Mouse (Mus musculus) liver (tissue): Measurements from ENCODE around the gene Prr11.
"Not testable (repeated sequence)": the region's sequence is repeated elsewhere in the genome, so short reads cannot be mapped to it uniquely, and the experiment has no call there.

ENCODE experiments used
- DNase-seq: peaks from one replicate; pipeline ENCODE4 v3.0.0-alpha.2; 2020; ENCODE audit warnings: mixed read lengths

The Prr11 gene

GRCm38 (mm10) chr11:87108409-87108754, at the start of gene Prr11:
Gene Prr11 (minus strand): TSS chr11:87108708.
- DNase-seq, result no peak

DNA sequence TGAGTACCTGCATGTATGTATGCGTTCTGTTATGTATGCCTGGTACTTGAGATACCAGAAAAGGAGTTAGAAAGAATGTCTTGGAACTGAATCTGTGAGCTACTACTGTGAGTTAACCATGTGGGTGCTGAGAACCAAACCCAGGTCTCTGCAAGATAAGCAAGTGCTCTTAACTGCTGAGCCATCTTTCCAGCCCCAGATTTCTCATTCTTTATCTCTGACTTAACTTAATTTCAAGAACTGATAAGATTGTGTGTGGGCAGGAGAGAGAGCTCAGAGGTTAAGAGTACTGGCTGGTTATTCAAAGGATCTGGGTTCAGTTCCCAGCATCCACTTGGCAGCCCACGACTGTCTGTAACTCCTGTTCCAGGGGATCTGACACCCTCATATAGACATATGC, 49.5 kb upstream of the Prr11 start:
- DNase-seq, result no peak

- no peak for DNase-seq
These were observed 27.7 kb upstream of the Prr11 start for GRCm38 (mm10) chr11:87136233-87136632.

DNA sequence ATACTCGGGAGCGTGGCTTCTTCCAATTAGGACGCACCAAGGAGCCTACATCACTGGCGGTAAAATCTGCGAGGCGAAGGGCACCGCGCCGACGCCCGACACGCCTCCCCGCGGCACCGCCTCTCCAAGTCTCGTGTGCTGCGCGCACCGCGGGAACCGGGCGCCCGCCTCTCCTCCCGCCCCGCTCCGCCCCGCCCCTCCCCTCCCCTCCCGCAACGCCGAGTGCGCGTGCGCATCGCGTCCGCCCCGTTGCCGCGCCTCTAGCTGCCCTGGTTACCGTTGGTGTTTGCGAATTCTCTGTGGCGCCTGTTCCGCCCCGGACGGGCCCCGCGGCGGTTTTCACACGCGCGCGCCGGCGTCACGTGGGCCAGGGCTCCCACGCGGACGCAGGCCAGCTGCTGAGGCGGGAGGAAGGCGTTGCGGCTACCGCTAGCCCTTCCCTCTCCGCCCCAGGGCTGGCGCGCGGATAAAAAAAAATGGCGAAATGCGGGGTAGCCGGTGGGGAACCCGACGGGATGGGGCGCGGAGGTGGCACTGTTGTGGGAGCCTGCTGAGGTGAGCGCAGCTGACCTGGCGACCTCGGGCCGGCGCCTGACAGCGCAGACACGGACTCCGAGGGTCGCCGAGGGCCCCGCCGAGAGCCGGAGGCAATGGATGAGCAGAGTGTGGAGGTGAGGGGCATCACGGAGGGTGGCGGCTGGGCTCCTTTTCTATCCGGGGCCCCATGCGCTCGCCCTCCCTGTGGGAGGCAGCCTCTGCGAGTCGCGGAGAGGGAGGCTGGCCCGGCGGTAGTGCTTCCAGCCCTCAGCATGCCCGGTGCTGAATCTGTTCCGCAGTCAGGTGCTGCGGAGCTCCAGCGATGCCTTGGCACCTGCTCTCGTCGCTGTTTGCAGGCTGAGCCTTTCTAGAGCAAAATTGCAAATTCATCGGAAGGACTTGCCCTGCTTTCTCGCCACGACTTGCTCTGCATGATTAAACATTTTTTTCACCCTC, 18.6 kb upstream of the Prr11 start, which contains the start of gene Trim37:
TSS of gene Trim37 (plus strand) at position 254 of the 993 bp plus-strand sequence.
- peak; percentile 95 for DNase-seq

GRCm38 (mm10) chr11:87126281-87126823, 17.8 kb upstream of the Prr11 start:
- no peak for DNase-seq

DNA sequence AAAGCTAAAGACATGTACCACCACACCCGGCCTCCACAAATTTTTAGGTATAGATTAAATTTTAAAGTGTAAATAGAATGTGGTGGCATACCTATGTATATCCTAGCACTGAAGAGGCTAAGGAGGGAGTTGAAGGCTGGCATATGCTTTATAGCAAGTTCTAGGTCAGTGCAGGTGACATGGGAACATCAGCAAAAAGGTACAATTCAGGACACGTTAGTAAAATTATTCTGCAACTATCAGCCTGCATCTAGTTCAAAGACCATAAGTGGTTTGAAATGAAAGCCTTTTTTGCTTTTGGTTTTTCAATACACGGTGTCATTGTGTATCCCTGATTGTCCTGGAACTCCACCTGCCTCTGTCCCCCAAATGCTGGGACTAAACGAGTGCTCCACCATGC, 17.1 kb upstream of the Prr11 start:
- no peak for DNase-seq

DNA sequence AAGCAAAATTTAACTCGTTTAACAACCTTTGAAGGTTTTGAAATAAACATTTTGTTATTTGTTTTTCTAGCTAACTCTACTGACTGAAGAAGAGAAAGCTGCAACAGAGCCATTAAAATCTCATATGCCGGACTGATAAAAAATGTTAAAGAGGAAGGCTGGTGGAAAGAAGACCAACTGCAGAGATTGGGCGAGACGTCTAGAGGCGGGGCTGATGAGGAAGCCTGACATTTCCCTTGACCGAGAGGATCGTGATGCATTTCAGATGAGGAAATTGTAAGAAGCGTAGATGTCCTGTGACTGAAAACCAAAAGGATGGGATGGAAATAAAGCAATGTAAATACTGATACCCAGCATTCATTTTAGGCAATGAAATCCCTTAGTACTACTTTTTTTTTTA, 13.4 kb upstream of the Prr11 start:
- DNase-seq, result no peak

GRCm38 (mm10) chr11:87110172-87110909, 1.8 kb upstream of the Prr11 start:
- DNase-seq, result no peak

GRCm38 (mm10) chr11:87109519-87110171, 1.1 kb upstream of the Prr11 start:
- peak; percentile 57 for DNase-seq

GRCm38 (mm10) chr11:87108755-87109518, 429 bp upstream of the Prr11 start, which contains the start of gene Ska2:
Gene Ska2 (plus strand): TSS chr11:87109234.
- DNase-seq, result peak; percentile 97

DNA sequence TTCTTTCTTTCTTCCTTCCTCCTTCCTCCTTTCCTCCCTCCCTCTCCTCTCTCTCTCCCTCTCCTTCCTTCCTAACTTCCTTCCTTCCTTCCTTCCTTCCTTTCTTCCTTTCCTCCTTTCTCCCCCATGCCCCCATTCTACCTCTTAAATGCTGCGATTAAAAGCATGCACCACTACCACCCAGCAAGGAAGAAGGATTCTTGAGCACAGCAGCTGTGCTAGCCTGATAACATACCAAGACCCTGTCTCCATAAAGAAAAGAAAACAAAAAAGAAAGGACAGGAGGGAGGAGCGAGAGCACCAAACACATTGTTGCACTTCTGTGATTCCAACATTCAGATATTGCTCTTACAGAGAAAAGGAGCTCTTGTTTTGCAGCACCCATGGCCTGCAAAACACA, 21.4 kb downstream of the Prr11 start:
- no peak for DNase-seq

DNA sequence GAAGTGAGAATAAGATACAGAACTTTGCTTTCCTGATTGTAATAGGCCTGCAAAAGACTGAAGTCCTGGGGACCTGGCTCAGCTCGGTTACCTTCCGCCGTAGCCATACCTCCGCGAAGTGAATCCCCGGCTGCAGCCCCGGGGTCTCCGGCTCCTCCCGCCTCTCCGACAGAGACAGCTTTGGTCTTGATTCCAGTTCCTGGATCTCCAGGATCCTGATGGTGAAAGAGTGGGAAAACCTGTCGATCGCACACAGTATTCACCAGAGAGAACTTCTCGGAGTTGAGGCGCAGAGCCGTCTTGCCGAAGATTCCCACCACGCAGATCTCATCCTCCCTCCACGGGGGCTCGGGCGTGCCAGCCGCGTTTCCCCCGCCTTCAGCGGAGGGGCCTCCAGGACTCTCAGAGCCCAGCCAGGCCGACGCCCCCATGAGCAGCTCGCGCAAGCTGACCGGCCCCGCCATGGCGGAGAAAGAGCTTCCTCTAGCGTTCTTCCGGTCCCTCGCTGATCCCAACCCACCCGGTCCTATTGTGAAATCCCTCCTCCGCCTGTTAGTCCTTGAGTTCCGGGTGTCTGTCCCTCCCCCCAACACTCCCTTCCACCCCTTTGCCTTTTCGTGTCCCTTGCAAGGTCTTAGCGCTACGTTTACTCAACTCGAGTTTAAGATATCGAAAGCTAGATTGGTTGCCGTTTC, 22.1 kb downstream of the Prr11 start, which contains the start of gene Smg8:
TSS of gene Smg8 (minus strand) at position 485 of the 695 bp plus-strand sequence.
- DNase-seq, result peak; percentile 85

DNA sequence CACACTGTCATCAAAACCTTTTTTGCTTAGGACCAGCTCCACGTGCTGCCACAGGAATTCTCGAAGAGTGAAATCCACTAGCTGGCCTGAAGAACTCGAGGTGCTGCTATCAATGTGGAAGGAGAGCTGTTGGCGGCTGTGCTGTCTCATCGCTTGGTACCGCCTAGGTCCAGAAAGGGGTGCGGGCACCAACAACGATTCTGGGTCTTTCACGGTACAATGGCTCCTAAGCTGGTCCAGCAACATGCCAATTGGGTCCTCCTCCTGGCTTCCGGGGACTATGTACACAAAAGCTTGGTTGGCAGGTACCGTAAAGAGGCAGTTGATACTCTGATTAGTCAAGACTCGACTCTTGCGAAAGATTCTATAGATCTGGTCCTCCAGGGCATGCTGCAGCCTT, 23.0 kb downstream of the Prr11 start:
- DNase-seq, result no peak

DNA sequence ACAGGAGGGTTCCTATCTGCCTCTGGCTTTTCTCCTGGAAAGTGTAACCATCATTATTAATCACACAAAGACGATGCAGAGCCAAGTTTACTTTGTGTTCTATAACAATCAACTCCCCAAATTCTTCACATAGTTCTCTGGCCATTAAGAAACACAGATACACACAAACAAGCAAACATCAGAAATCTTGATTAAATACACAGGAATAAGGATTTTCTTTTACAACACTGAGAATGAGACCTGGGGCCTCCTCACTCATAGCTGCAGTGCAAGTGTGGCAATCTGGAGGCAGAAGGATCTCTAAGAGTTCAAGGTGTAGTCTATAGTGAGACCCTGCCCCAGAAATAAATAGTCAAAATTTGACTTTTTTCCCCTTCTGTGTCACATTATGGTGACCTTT, 24.8 kb downstream of the Prr11 start:
- DNase-seq, result no peak

DNA sequence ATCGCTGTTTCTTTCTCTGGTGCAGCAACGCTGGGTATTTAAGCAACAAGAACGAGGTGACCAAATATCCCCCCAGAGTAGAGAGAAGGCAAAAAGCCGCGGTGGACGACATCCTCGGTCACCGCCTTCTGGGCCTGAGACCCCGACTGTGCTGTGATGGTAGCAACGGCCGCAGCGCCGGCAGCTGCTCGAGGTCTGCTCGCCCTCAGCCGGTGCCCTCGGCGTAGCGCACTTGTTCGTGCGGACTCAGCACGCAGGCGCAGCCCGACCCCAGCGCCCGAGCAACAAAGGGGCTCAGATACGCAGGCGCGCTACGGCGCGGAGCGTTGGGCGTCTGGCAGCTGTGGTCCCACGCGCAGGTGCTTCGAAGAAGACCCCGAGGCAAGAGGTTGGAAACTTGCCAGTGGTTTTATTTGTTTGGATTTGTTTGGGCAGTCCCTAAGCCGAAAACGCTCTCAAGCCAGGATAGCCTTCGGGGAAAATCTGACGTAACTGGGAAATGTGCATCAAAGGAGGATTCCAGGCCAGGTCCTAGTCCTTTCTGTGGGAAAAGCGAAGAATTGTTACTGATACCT, 34.6 kb downstream of the Prr11 start, which contains the start of gene Gdpd1:
TSS of gene Gdpd1 (minus strand) at position 197 of the 575 bp plus-strand sequence.
- DNase-seq, result peak; percentile 92

DNA sequence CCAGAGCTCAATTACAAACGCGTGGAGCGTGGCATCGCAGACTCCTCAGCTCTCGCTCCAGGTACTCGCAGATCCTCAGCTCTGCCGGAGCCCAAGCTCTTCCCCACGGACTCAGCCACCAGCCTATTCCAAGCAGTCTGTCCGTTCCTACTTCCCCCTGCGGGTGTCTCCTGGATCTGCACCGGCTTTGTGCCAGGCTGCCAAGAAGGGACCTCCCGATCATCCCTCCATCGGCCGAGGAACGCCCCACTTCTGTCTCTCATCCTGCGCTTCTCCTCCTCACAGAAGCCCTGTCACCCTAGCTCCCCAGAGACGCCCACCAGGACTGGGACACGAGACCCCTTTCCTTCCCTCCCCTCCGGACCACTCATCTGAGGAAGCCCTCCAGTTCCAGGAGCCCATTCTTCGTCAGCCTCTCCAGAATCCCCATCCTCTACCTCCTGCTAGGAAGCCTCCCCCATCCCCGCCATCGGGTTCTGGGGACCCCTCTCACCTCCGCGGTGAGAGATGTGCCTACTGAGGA, 35.1 kb downstream of the Prr11 start:
- DNase-seq, result peak; percentile 70

GRCm38 (mm10) chr11:87062087-87062486, 46.4 kb downstream of the Prr11 start:
- no peak for DNase-seq

- no peak for DNase-seq
These were observed 48.1 kb downstream of the Prr11 start for GRCm38 (mm10) chr11:87060410-87060809.

GRCm38 (mm10) chr11:87056286-87056685, 52.2 kb downstream of the Prr11 start:
- DNase-seq, result peak; percentile 52

GRCm38 (mm10) chr11:87048900-87049299, 59.6 kb downstream of the Prr11 start:
- not testable (repeated sequence) for DNase-seq

DNA sequence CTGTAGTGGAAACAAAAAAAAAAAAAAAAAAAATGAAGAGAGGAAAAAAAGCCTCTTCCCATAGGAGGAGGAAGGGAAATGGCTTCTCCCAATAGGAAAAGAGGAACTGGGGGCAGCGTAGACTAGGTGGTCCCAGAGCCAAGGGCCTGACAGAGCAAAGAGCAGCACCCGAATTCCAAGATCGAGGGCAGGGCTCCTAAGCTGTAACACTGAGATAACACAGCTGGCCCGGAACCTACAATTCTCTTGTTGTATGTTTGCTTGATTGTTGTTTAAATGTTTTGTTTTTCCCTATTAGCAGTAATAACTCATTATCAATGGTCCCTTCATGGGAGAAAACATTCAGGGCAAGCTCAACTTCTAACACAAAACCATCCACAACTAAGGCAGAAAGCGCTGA, 61.5 kb downstream of the Prr11 start:
- peak; percentile 18 for DNase-seq
